Comparison of ENCODE assay signal across 13 mouse cellular contexts in genomic region chr2:71387766-71388165, GRCm38 (mm10).
"Had no signal": no experiment of that assay in that cellular context is flagged by ENCODE, and none has a peak within 500 bp of the region (broad histone marks: within the 10 kb centered on the region; RNA-seq: fewer than 3 reads in every experiment).

No protein-coding gene starts in this region.

- H3K9ac ChIP-seq: limb, embryonic 12.5 days; liver, embryonic 13.5 days; liver, postnatal 0 days; midbrain, embryonic 13.5 days had no signal

- H3K27me3 ChIP-seq: limb, embryonic 12.5 days; liver, embryonic 13.5 days; midbrain, embryonic 13.5 days had no signal

- H3K27ac ChIP-seq: limb, embryonic 12.5 days; liver, embryonic 13.5 days; midbrain, embryonic 13.5 days had no signal

- H3K9me3 ChIP-seq: limb, embryonic 12.5 days; liver, embryonic 13.5 days; midbrain, embryonic 13.5 days had no signal

- H3K4me3 ChIP-seq: midbrain, embryonic 13.5 days had no signal

- DNase-seq: kidney, postnatal 36 days; layer of hippocampus, adult 9-11 months; layer of hippocampus, postnatal 36 days; liver; liver, embryonic 13.5 days; liver, postnatal 0 days; lung, postnatal 36 days; right cerebral cortex, adult 18-20 months; right cerebral cortex, postnatal 25 days; thymus, adult 2 months; thymus, postnatal 25 days had no signal
